Mouse (Mus musculus) lung, postnatal 0 days (tissue): Measurements from ENCODE around the gene Sec23ip.

Experiments
- CTCF ChIP-seq: IDR thresholded peaks from 2 replicates; pipeline ENCODE4 v1.5.1; 2016; ENCODE audit warnings: antibody characterized with exemption, mild to moderate bottlenecking
- EP300 ChIP-seq: IDR thresholded peaks from 2 replicates; pipeline ENCODE4 v1.6.1; 2016; ENCODE audit warnings: antibody characterized with exemption, mild to moderate bottlenecking, control low read depth

GRCm38 (mm10) chr7:128779305-128779704, 34.6 kb downstream of the Sec23ip start:
- TF ChIP-seq CTCF = peak; percentile 74
- TF ChIP-seq EP300 = no peak
